Mouse (Mus musculus): Measurements from ENCODE around the gene Ikzf1. TPM values are rescaled to one million over a fixed set of nuclear protein-coding genes. Genes with fewer than 3 reads are reported as not detected.

Ikzf1 gene
- polyA plus RNA-seq, 1 experiment from 2014 or later = 2.2 TPM

GRCm38 (mm10) chr11:11781728-11782127 lies 96.9 kb downstream of the Ikzf1 start:
- 89% methylated on average over 8 of the region's 8 CpGs for WGBS
- no peaks in the 10 kb centered on the region for H3K9me3 ChIP-seq (replicated peaks)
- H3K4me3 ChIP-seq = no peak overlapping the region
- no peak overlapping the region for H3K27ac ChIP-seq
- no peaks in the 10 kb centered on the region for H3K4me1 ChIP-seq
- no peak for DNase-seq (ENCODE audit: low spot score)
- H3K27me3 ChIP-seq (ENCODE audit: low read depth, poor library complexity, severe bottlenecking) = no peaks in the 10 kb centered on the region
- H3K36me3 ChIP-seq = no peaks in the 10 kb centered on the region

DNA sequence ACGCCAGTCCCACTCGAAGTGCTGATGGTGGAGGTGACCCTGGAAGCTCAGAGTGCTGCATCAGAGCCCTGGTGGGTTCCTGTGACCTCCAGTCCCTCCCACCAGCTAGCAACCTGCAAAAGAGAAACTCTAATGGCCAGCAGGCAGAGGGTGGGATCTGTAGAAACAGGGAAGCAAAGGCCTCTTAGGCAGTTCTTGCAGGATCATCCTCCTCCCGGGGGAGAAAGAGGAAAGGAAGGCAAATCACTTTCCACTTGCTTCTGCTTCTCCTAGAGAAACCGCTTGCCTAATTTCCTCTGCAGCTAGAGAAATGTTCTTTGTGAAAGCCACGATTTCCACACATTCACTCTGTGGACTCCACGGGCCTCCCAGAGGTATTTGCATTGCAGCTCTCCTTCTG lies 100.7 kb downstream of the Ikzf1 start:
- H3K9me3 ChIP-seq (replicated peaks) = no peaks in the 10 kb centered on the region
- no peaks in the 10 kb centered on the region for H3K36me3 ChIP-seq
- DNase-seq (ENCODE audit: low spot score) = no peak
- 67% methylated on average over 6 of the region's 6 CpGs for WGBS
- H3K4me1 ChIP-seq = no peaks in the 10 kb centered on the region
- H3K27me3 ChIP-seq (ENCODE audit: low read depth, poor library complexity, severe bottlenecking) = no peaks in the 10 kb centered on the region
- H3K27ac ChIP-seq = no peak overlapping the region
- no peak overlapping the region for H3K4me3 ChIP-seq

GRCm38 (mm10) chr11:11788521-11788974 lies 103.7 kb downstream of the Ikzf1 start:
- Histone ChIP-seq H3K36me3 (no peaks in the 10 kb centered on the region), H3K4me3 (peak overlapping the region; percentile 25), H3K9me3 (replicated peaks) (no peaks in the 10 kb centered on the region), H3K27me3 (ENCODE audit: low read depth, poor library complexity, severe bottlenecking) (no peaks in the 10 kb centered on the region), H3K27ac (no peak overlapping the region), H3K4me1 (no peaks in the 10 kb centered on the region)
- WGBS = under 1% methylated on average over 8 of the region's 8 CpGs
- peak; percentile 87 for DNase-seq (ENCODE audit: low spot score)

DNA sequence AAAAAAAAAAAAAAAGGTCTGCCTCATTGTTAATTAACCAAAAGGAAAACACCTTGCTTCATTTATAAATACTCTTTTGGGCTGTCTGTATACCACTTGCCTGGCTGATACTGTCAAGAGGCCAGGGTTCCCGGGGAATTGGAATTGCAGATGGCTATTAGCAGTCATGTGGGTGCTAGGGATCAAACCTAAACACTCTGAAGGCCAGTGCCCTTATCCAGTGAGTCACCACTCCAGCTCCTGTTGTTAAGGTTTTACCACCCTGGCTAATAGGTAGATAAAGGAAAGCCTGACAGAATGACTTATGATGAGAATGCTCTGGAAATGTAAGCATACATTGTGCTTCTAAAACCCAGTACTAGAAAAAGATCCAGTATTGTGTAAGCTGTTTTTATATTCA lies 109.8 kb downstream of the Ikzf1 start:
- 52% methylated on average over 1 of the region's 1 CpGs for WGBS
- Histone ChIP-seq H3K4me3 (no peak overlapping the region), H3K36me3 (peaks cover 41% of the 10 kb centered on the region), H3K4me1 (no peaks in the 10 kb centered on the region), H3K27me3 (ENCODE audit: low read depth, poor library complexity, severe bottlenecking) (no peaks in the 10 kb centered on the region), H3K27ac (no peak overlapping the region), H3K9me3 (replicated peaks) (no peaks in the 10 kb centered on the region)
- no peak for DNase-seq (ENCODE audit: low spot score)

GRCm38 (mm10) chr11:11798690-11799089 lies 113.9 kb downstream of the Ikzf1 start:
- Histone ChIP-seq H3K27ac (no peak overlapping the region), H3K4me1 (no peaks in the 10 kb centered on the region), H3K9me3 (replicated peaks) (no peaks in the 10 kb centered on the region), H3K27me3 (ENCODE audit: low read depth, poor library complexity, severe bottlenecking) (no peaks in the 10 kb centered on the region), H3K36me3 (peaks cover 82% of the 10 kb centered on the region), H3K4me3 (no peak overlapping the region)
- DNase-seq (ENCODE audit: low spot score) = no peak
- WGBS = 96% methylated on average over 1 of the region's 1 CpGs

GRCm38 (mm10) chr11:11800304-11800703 lies 115.5 kb downstream of the Ikzf1 start:
- H3K4me1 ChIP-seq = no peaks in the 10 kb centered on the region
- H3K9me3 ChIP-seq (replicated peaks) = no peaks in the 10 kb centered on the region
- WGBS = 96% methylated on average over 3 of the region's 3 CpGs
- H3K36me3 ChIP-seq = peaks cover 97% of the 10 kb centered on the region
- no peak overlapping the region for H3K27ac ChIP-seq
- DNase-seq (ENCODE audit: low spot score) = no peak
- no peaks in the 10 kb centered on the region for H3K27me3 ChIP-seq (ENCODE audit: low read depth, poor library complexity, severe bottlenecking)
- H3K4me3 ChIP-seq = no peak overlapping the region

GRCm38 (mm10) chr11:11801067-11801466 lies 116.3 kb downstream of the Ikzf1 start:
- no peaks in the 10 kb centered on the region for H3K4me1 ChIP-seq
- H3K9me3 ChIP-seq (replicated peaks) = no peaks in the 10 kb centered on the region
- H3K36me3 ChIP-seq = peaks cover 99% of the 10 kb centered on the region
- 94% methylated on average over 9 of the region's 9 CpGs for WGBS
- no peak for DNase-seq (ENCODE audit: low spot score)
- no peak overlapping the region for H3K4me3 ChIP-seq
- no peaks in the 10 kb centered on the region for H3K27me3 ChIP-seq (ENCODE audit: low read depth, poor library complexity, severe bottlenecking)
- no peak overlapping the region for H3K27ac ChIP-seq

DNA sequence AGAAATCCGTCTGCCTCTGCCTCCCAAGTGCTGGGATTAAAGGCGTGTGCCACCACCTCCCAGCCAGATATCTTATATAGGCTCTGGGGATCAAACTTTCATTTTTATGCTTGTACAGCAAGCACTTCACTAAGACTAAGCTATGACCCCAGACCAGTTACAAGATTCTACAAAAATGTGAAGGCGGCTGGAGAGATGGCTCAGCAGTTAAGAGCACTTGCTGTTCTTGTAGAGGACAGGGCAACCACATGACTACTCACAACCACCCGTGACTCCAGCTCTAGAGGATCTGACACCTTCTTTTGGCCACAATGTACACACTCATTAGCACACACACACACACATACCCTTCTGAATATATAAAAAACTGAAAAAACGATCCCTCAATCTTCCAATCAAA lies 119.6 kb downstream of the Ikzf1 start:
- peaks cover 9% of the 10 kb centered on the region for H3K4me1 ChIP-seq
- 89% methylated on average over 5 of the region's 5 CpGs for WGBS
- H3K4me3 ChIP-seq = no peak overlapping the region
- no peak overlapping the region for H3K27ac ChIP-seq
- H3K9me3 ChIP-seq (replicated peaks) = no peaks in the 10 kb centered on the region
- H3K27me3 ChIP-seq (ENCODE audit: low read depth, poor library complexity, severe bottlenecking) = no peaks in the 10 kb centered on the region
- peaks cover 74% of the 10 kb centered on the region for H3K36me3 ChIP-seq
- no peak for DNase-seq (ENCODE audit: low spot score)

DNA sequence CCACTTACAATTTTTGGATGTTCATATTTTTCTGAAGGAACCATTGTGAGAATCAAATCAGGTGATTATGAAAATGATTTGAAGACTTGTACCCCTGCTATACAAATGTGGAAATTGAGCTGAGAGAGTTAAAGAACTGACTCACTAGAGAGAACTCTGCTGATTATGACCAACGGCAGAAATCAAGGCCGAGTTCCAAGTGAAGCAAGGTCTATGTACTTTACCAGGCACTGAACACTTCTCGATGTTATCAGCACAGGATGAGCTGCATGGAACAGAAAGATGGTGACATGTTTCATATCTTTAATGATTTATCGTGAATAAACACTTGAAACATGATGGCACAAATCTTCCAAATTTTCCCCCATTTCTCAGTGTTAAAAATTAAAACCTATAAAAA lies 121.1 kb downstream of the Ikzf1 start:
- H3K9me3 ChIP-seq (replicated peaks) = no peaks in the 10 kb centered on the region
- H3K27ac ChIP-seq = no peak overlapping the region
- WGBS = 97% methylated on average over 4 of the region's 4 CpGs
- peaks cover 59% of the 10 kb centered on the region for H3K36me3 ChIP-seq
- no peak for DNase-seq (ENCODE audit: low spot score)
- H3K4me1 ChIP-seq = peaks cover 22% of the 10 kb centered on the region
- no peak overlapping the region for H3K4me3 ChIP-seq
- H3K27me3 ChIP-seq (ENCODE audit: low read depth, poor library complexity, severe bottlenecking) = no peaks in the 10 kb centered on the region

DNA sequence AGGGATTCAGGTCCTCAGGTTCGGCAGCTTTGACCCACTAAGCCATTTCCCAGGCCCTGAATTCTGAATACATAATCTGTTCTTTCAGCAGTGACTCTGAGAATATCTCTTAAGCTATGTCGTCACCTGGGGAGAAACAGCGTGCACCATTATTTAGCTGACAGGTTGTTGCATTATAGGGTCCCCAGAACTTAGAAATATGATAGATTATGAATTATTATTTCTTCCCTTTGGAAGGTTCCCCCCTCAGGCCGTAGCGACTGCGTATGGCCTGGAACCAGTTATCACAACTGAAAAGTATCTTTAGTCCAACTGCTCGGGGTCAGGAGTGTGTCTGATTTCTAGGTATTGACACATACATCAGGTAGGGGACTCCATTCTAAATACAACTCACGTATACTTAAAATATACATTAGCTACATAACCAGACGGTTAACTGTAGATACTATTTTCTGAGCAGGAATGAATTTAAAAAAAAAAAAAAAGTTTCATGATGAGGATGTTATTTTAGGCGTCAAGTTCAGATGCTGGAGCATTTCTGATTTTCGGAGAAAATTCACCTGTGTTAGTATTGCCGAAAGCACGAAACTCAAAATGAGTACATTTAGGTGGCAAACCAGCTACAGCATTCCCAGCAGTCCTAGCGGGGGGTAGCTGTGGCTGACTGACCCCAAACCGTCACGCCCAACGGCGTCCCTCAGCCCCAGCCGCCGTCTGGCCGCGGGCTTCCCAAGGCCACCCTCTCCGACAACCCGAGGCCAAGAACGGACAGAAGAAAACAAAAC lies 123.4 kb downstream of the Ikzf1 start:
- no peaks in the 10 kb centered on the region for H3K9me3 ChIP-seq (replicated peaks)
- no peaks in the 10 kb centered on the region for H3K27me3 ChIP-seq (ENCODE audit: low read depth, poor library complexity, severe bottlenecking)
- WGBS = 16% methylated on average over 25 of the region's 25 CpGs
- H3K4me1 ChIP-seq = peaks cover 34% of the 10 kb centered on the region
- peak overlapping the region; percentile 69 for H3K4me3 ChIP-seq
- DNase-seq (ENCODE audit: low spot score) = no peak
- H3K27ac ChIP-seq = peak overlapping the region; percentile 97
- peaks cover 36% of the 10 kb centered on the region for H3K36me3 ChIP-seq

DNA sequence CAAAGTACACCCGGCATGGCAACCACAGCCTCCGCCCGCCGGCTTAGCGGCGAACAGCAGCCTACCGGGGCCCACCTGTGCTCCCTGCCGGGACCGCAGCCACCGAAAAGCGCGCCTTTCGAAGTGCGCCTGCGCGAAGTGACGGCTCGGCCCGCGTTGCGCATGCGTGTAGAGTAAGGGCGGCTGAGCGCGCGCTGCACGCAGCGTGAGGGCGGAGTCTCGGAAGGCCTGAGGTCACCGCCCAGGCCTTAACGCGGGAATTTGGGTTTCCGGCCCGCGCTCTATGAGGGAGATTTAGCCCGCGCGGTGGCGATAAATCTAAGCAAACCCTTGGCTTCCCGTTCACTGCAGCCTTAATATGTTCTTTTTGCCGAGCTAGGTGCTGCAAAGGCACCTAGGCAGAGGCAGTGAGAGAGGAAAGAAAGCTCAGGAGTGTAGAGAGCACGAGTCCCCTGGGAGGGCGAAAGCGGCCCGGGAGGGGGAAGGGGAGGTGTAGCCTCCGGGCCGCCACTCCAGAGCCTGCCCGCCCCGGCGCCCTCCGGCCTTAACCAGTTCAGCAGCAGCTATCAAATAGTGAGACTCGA lies 124.1 kb downstream of the Ikzf1 start, which contains the start of gene Fignl1:
TSS of gene Fignl1 (minus strand) at position 143 of the 584 bp plus-strand sequence.
- DNase-seq (ENCODE audit: low spot score) = peak; percentile 99
- peak within 1 kb of the TSS; percentile 69 for H3K4me3 ChIP-seq

DNA sequence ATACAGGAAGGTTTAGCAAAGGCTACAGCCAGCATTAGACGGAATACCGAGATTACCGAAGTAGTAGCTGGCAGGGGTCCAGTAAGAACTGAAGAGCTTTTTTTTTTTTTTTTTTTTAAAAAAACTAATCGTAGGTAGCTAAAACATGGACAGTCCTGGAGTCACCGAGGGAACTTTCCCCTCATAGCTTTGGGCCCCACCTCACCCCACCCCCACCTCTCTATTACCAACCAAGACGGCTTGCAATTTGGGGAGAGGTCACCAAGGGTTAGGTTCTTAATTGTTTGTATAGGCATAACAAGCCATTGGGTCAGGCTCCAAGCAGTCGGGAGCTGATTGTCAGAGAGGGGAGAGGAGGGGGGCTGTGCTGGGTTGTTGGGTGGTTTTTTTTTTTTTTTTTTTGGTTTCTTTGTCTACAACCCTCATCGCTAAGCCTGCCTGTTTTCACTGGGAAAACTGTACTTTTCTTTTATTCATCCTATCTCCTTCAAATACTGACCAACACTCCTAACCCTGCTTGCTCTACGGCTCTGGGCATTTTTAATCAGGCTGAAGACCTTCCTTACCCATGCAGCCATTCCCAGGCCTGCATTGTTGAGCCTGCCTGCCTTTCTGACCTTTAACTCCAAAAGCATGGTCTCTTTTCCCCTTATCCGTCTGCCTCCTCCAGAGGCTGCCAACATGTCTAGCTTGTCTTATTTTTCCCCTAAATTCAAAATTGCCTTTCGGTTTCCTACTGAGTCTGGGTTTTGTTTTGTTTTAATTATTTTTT lies 124.8 kb downstream of the Ikzf1 start:
- Histone ChIP-seq H3K27ac (peak overlapping the region; percentile 97), H3K27me3 (ENCODE audit: low read depth, poor library complexity, severe bottlenecking) (no peaks in the 10 kb centered on the region), H3K4me3 (peak overlapping the region; percentile 69), H3K9me3 (replicated peaks) (no peaks in the 10 kb centered on the region), H3K4me1 (peaks cover 34% of the 10 kb centered on the region), H3K36me3 (peaks cover 23% of the 10 kb centered on the region)
- 3% methylated on average over 11 of the region's 11 CpGs for whole genome bisulfite sequencing
- peak; percentile 74 for DNase-seq (ENCODE audit: low spot score)

More for the DNA sequence above, 124.1 kb downstream of the Ikzf1 start, which contains the start of gene Fignl1:
- H3K36me3 ChIP-seq = peaks cover 30% of the 10 kb centered on the region
- H3K27me3 ChIP-seq (ENCODE audit: low read depth, poor library complexity, severe bottlenecking) = no peaks in the 10 kb centered on the region
- under 1% methylated on average over 53 of the region's 53 CpGs for WGBS
- H3K9me3 ChIP-seq (replicated peaks) = no peaks in the 10 kb centered on the region
- H3K27ac ChIP-seq = peak within 1 kb of the TSS; percentile 97
- peaks cover 34% of the 10 kb centered on the region for H3K4me1 ChIP-seq

Data from limb, embryonic 10.5 days (tissue).